ENCODE assay signal across 27 mouse cellular contexts in the genomic region with DNA sequence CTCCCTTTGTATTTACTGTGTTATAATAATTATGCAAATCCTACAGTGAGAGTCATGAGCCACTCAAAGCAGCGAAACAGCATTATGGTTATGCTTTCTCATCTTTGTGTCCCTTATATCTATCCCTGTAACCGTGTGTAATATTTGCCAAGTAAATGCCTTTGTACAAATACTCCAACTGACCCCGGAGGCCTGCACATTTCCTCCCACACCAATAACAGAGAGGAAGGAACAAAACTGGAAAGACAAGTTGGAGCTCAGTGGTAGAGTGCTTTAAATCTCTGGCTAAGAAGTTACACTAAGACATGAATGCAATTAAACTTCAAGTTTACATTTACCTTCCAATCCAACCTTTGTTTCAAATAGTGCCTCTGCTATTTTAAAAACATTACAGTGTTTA. TPM values are rescaled to one million over a fixed set of nuclear protein-coding genes. Genes with fewer than 3 reads are reported as not detected.
DNase-seq lines count a peak whose midpoint lies in the region; ATAC-seq and TF ChIP-seq lines count a peak whose summit lies in the region.
"Had no signal": no experiment of that assay in that cellular context is flagged by ENCODE, and none has a peak within 500 bp of the region (broad histone marks: within the 10 kb centered on the region; RNA-seq: fewer than 3 reads in every experiment).

No protein-coding gene starts in this region.

- H3K9ac ChIP-seq in lung, embryonic 14.5 days: no peak overlapping the region
- H3K9ac ChIP-seq in stomach, embryonic 15.5 days: no peak overlapping the region
- H3K9ac ChIP-seq: heart, embryonic 13.5 days; hindbrain, embryonic 14.5 days; limb, embryonic 15.5 days; liver, embryonic 13.5 days; midbrain, embryonic 13.5 days had no signal

- no peak overlapping the region for H3K4me3 ChIP-seq in lung, embryonic 14.5 days (ENCODE audit: low read depth, low read length)
- no peak overlapping the region for H3K4me3 ChIP-seq in stomach, embryonic 15.5 days (replicated peaks)
- H3K4me3 ChIP-seq: heart, adult 2 months; heart, embryonic 13.5 days; limb, embryonic 10.5 days; limb, embryonic 15.5 days; liver, embryonic 13.5 days; megakaryocyte, embryonic 14.5 days; midbrain, embryonic 13.5 days had no signal

- no peak overlapping the region for H3K4me2 ChIP-seq in lung, embryonic 14.5 days
- no peak overlapping the region for H3K4me2 ChIP-seq in stomach, embryonic 15.5 days
- H3K4me2 ChIP-seq: heart, embryonic 13.5 days; hindbrain, embryonic 14.5 days; limb, embryonic 15.5 days; liver, embryonic 13.5 days; midbrain, embryonic 13.5 days had no signal

- no peaks in the 10 kb centered on the region for H3K36me3 ChIP-seq in lung, embryonic 14.5 days (ENCODE audit: insufficient read depth)
- H3K36me3 ChIP-seq in stomach, embryonic 15.5 days: no peaks in the 10 kb centered on the region
- H3K36me3 ChIP-seq: heart, embryonic 13.5 days; limb, embryonic 10.5 days; limb, embryonic 15.5 days; liver, embryonic 13.5 days; midbrain, embryonic 13.5 days had no signal

- no peak for TF ChIP-seq CTCF in lung, embryonic 14.5 days (IDR thresholded peaks at IDR 0.05; ENCODE audit: low read depth)

- DNase-seq in lung, embryonic 14.5 days: peak; percentile 46
- DNase-seq in lung, postnatal 10 days: no peak
- peak; percentile 18 for DNase-seq in urinary bladder, postnatal 14 days (ENCODE audit: low spot score)
- no peak for DNase-seq in urinary bladder, postnatal 4 days (ENCODE audit: low spot score in 2 of 2)
- DNase-seq: adrenal gland, postnatal 36 days; B cell, adult 2 months; cerebellum, adult 18-20 months; cerebellum, postnatal 10 days; gastrocnemius, postnatal 25 days; heart, adult 2 months; heart, postnatal 10 days; kidney, adult 9 months; kidney, postnatal 14 days; layer of hippocampus, adult 9-11 months; liver, embryonic 13.5 days; thymus, adult 2 months; thymus, postnatal 36 days had no signal

- 36% methylated on average over 3 of the region's 3 CpGs for WGBS in lung, embryonic 14.5 days
- 46% methylated on average over 3 of the region's 3 CpGs for whole genome bisulfite sequencing in stomach, embryonic 15.5 days

- no peaks in the 10 kb centered on the region for H3K4me1 ChIP-seq in lung, embryonic 14.5 days (ENCODE audit: insufficient read depth)
- H3K4me1 ChIP-seq in stomach, embryonic 15.5 days: no peaks in the 10 kb centered on the region
- H3K4me1 ChIP-seq: heart, embryonic 13.5 days; limb, embryonic 10.5 days; limb, embryonic 15.5 days; liver, embryonic 13.5 days; megakaryocyte, embryonic 14.5 days; midbrain, embryonic 13.5 days had no signal

- H3K9me3 ChIP-seq in lung, embryonic 14.5 days (ENCODE audit: low read depth, low read length): no peaks in the 10 kb centered on the region
- H3K9me3 ChIP-seq in stomach, embryonic 15.5 days: no peaks in the 10 kb centered on the region
- H3K9me3 ChIP-seq: heart, embryonic 13.5 days; limb, embryonic 10.5 days; limb, embryonic 15.5 days; liver, embryonic 13.5 days; midbrain, embryonic 13.5 days had no signal

- 0 out of 2 replicates have a peak overlapping the region, but pooled peaks have one; percentile 32 for H3K27ac ChIP-seq in lung, embryonic 14.5 days (ENCODE audit: low read depth)
- peak overlapping the region; percentile 7; the same call in 1 of the 2 replicates for H3K27ac ChIP-seq in stomach, embryonic 15.5 days
- H3K27ac ChIP-seq: heart, adult 2 months; heart, embryonic 13.5 days; hindbrain, embryonic 14.5 days; limb, embryonic 10.5 days; limb, embryonic 15.5 days; liver, embryonic 13.5 days; midbrain, embryonic 13.5 days had no signal

- no peaks in the 10 kb centered on the region for H3K27me3 ChIP-seq in lung, embryonic 14.5 days (ENCODE audit: insufficient read depth, low read length)
- no peaks in the 10 kb centered on the region for H3K27me3 ChIP-seq in stomach, embryonic 15.5 days (replicated peaks)
- H3K27me3 ChIP-seq: heart, embryonic 13.5 days; limb, embryonic 15.5 days; liver, embryonic 13.5 days; megakaryocyte, embryonic 14.5 days; midbrain, embryonic 13.5 days had no signal

- ATAC-seq in lung, embryonic 14.5 days (ENCODE audit: insufficient read depth): peak; percentile 56; the same call in 1 of the 2 replicates
- peak; percentile 83 for ATAC-seq in stomach, embryonic 15.5 days (ENCODE audit: insufficient read depth, low FRiP score, low read depth)
- ATAC-seq in megakaryocyte-erythroid progenitor cell, adult 5-6 weeks (replicated peaks; ENCODE audit: low FRiP score, low TSS enrichment, poor library complexity, severe bottlenecking): no peak
- ATAC-seq: forebrain, embryonic 14.5 days; midbrain, embryonic 13.5 days had no signal

RNA-seq across cellular contexts. Expression of a gene that starts 15.4 kb away (rescaled TPM):
- polyA plus RNA-seq in lung, embryonic 14.5 days (2014; fragmentation: Nextera tagmentation; extraction: Ambion mirVana): 0.85 and 1.8 TPM in 2 replicates
- polyA plus RNA-seq in stomach, embryonic 15.5 days (2015; fragmentation: Nextera tagmentation; extraction: Ambion mirVana): 8.2 and 9.7 TPM in 2 replicates
- total RNA-seq in megakaryocyte-erythroid progenitor cell, adult 5-6 weeks (2014; fragmentation: Nextera tagmentation): not detected in 2 replicates
- not detected in 2 replicates for total RNA-seq in megakaryocyte-erythroid progenitor cell, adult 5-6 weeks (2017)
- total RNA-seq: common myeloid progenitor, adult 5-6 weeks had no signal

Comparison
In these comparisons a context has a peak if more than half of its experiments do, and no peak if none do; other contexts are left out.
1. DNase-seq: peak in lung, embryonic 14.5 days (single experiment) and urinary bladder, postnatal 14 days (single experiment); none in lung, postnatal 10 days (single experiment) and urinary bladder, postnatal 4 days (0 of 2).